Mouse (Mus musculus) midbrain, embryonic 15.5 days (tissue): ENCODE results near the gene Sem1. TPM values are rescaled to one million over a fixed set of nuclear protein-coding genes. Genes with fewer than 3 reads are reported as not detected.
"Not testable (repeated sequence)": the region's sequence is repeated elsewhere in the genome, so short reads cannot be mapped to it uniquely, and the experiment has no call there.

Source experiments
- ATAC-seq: fragments of 200-750 bp; cut with Nextera tagmentation; replicated peaks from 2 replicates; pipeline ENCODE4 v1.8.0; 2017; ENCODE audit warnings: moderate TSS enrichment
- H3K27ac ChIP-seq: fragments of 300-500 bp; sonication (generic); 2 replicates; pipeline ENCODE4 v1.5.1; 2015; ENCODE audit warnings: mild to moderate bottlenecking, inconsistent platforms
- H3K27me3 ChIP-seq: fragments of 300-500 bp; sonication (generic); replicated peaks from 2 replicates; pipeline ENCODE4 v1.6.1; 2015; ENCODE audit warnings: inconsistent platforms
- H3K36me3 ChIP-seq: fragments of 300-500 bp; sonication (generic); replicated peaks from 2 replicates; pipeline ENCODE4 v1.6.1; 2015; ENCODE audit warnings: inconsistent platforms
- H3K4me1 ChIP-seq: fragments of 300-500 bp; sonication (generic); 2 replicates; pipeline ENCODE4 v1.6.1; 2015; ENCODE audit warnings: inconsistent platforms
- H3K4me2 ChIP-seq: fragments of 300-500 bp; sonication (generic); 2 replicates; pipeline ENCODE4 v1.6.1; 2015; ENCODE audit warnings: inconsistent platforms, mild to moderate bottlenecking, moderate library complexity
- H3K4me3 ChIP-seq: fragments of 300-500 bp; sonication (generic); 2 replicates; pipeline ENCODE4 v1.5.1; 2015; ENCODE audit warnings: mild to moderate bottlenecking, inconsistent platforms
- H3K9ac ChIP-seq: fragments of 300-500 bp; sonication (generic); 2 replicates; pipeline ENCODE4 v1.6.1; 2015; ENCODE audit warnings: mild to moderate bottlenecking, inconsistent platforms
- H3K9me3 ChIP-seq: fragments of 300-500 bp; sonication (generic); 2 replicates; pipeline ENCODE4 v1.6.1; 2016; ENCODE audit warnings: inconsistent platforms
- WGBS: fragments of 180-500 bp; shearing (Covaris S2); methylation state at CpG from one replicate; pipeline ENCODE4 v1.1.7; 2015; ENCODE audit warnings: mixed read lengths; 5-methylcytosine and 5-hydroxymethylcytosine counted together
- polyA plus RNA-seq: library from polyadenylated mRNA; unstranded; fragments of >200 nt; fragmentation: Nextera tagmentation; extraction: Ambion mirVana; gene quantifications from 2 replicates; pipeline ENCODE4 v1.2.1, GENCODE M21; 2015

Gene Sem1
- polyA plus RNA-seq, 1 experiment from 2014 or later, result 131 TPM

GRCm38 (mm10) chr6:6557647-6558046 lies 20.8 kb downstream of the Sem1 start:
- H3K36me3 ChIP-seq, result 0 out of 2 replicates have a peak, but pooled peaks cover 3% of the 10 kb centered on the region
- no peaks in the 10 kb centered on the region for H3K4me1 ChIP-seq
- no peak for ATAC-seq
- H3K27me3 ChIP-seq, result no peaks in the 10 kb centered on the region
- H3K9ac ChIP-seq, result no peak overlapping the region
- H3K4me3 ChIP-seq, result no peak overlapping the region
- H3K9me3 ChIP-seq, result no peaks in the 10 kb centered on the region
- no peak overlapping the region for H3K4me2 ChIP-seq
- WGBS, result 92% methylated on average over 1 of the region's 1 CpGs
- H3K27ac ChIP-seq, result no peak overlapping the region

- H3K9me3 ChIP-seq, result no peaks in the 10 kb centered on the region
- 0 out of 2 replicates have a peak, but pooled peaks cover 3% of the 10 kb centered on the region for H3K36me3 ChIP-seq
- no peak overlapping the region for H3K9ac ChIP-seq
- no peaks in the 10 kb centered on the region for H3K4me1 ChIP-seq
- 92% methylated on average over 6 of the region's 6 CpGs for WGBS
- ATAC-seq, result no peak
- H3K4me3 ChIP-seq, result no peak overlapping the region
- no peak overlapping the region for H3K27ac ChIP-seq
- no peaks in the 10 kb centered on the region for H3K27me3 ChIP-seq
- H3K4me2 ChIP-seq, result no peak overlapping the region
Observed at GRCm38 (mm10) chr6:6552006-6552405, 26.5 kb downstream of the Sem1 start.

GRCm38 (mm10) chr6:6547997-6548396 lies 30.5 kb downstream of the Sem1 start:
- Histone ChIP-seq H3K27ac (no peak overlapping the region), H3K4me1 (no peaks in the 10 kb centered on the region), H3K4me3 (no peak overlapping the region), H3K4me2 (no peak overlapping the region), H3K9ac (no peak overlapping the region), H3K36me3 (no peaks in the 10 kb centered on the region), H3K27me3 (no peaks in the 10 kb centered on the region), H3K9me3 (no peaks in the 10 kb centered on the region)
- ATAC-seq, result no peak
- 72% methylated on average over 5 of the region's 5 CpGs for WGBS

GRCm38 (mm10) chr6:6544255-6544645 lies 34.2 kb downstream of the Sem1 start:
- no peak overlapping the region for H3K4me2 ChIP-seq
- no peaks in the 10 kb centered on the region for H3K9me3 ChIP-seq
- no peaks in the 10 kb centered on the region for H3K4me1 ChIP-seq
- ATAC-seq, result no peak
- no peaks in the 10 kb centered on the region for H3K27me3 ChIP-seq
- H3K4me3 ChIP-seq, result no peak overlapping the region
- no peak overlapping the region for H3K27ac ChIP-seq
- H3K36me3 ChIP-seq, result no peaks in the 10 kb centered on the region
- 80% methylated on average over 4 of the region's 4 CpGs for WGBS
- H3K9ac ChIP-seq, result no peak overlapping the region

- Histone ChIP-seq H3K4me3 (no peak overlapping the region), H3K4me1 (no peaks in the 10 kb centered on the region), H3K9ac (no peak overlapping the region), H3K9me3 (no peaks in the 10 kb centered on the region), H3K36me3 (no peaks in the 10 kb centered on the region), H3K4me2 (no peak overlapping the region), H3K27me3 (no peaks in the 10 kb centered on the region), H3K27ac (no peak overlapping the region)
- no peak for ATAC-seq
- WGBS, result 91% methylated on average over 9 of the region's 9 CpGs
Observed at GRCm38 (mm10) chr6:6543606-6544254, 34.7 kb downstream of the Sem1 start.

- no peaks in the 10 kb centered on the region for H3K9me3 ChIP-seq
- H3K27ac ChIP-seq, result no peak overlapping the region
- no peaks in the 10 kb centered on the region for H3K36me3 ChIP-seq
- ATAC-seq, result no peak
- no peaks in the 10 kb centered on the region for H3K27me3 ChIP-seq
- H3K9ac ChIP-seq, result no peak overlapping the region
- no peak overlapping the region for H3K4me3 ChIP-seq
- H3K4me1 ChIP-seq, result no peaks in the 10 kb centered on the region
- no peak overlapping the region for H3K4me2 ChIP-seq
Observed at GRCm38 (mm10) chr6:6542133-6542532, 36.3 kb downstream of the Sem1 start.

GRCm38 (mm10) chr6:6536781-6537466 lies 41.5 kb downstream of the Sem1 start:
- Histone ChIP-seq H3K27me3 (no peaks in the 10 kb centered on the region), H3K4me3 (no peak overlapping the region), H3K9me3 (no peaks in the 10 kb centered on the region), H3K4me2 (no peak overlapping the region), H3K4me1 (no peaks in the 10 kb centered on the region), H3K9ac (no peak overlapping the region), H3K36me3 (no peaks in the 10 kb centered on the region), H3K27ac (no peak overlapping the region)
- WGBS, result 26% methylated on average over 5 of the region's 5 CpGs
- ATAC-seq, result no peak

- not testable (repeated sequence) for ATAC-seq, H3K9me3 ChIP-seq, H3K4me2 ChIP-seq, H3K9ac ChIP-seq, H3K4me3 ChIP-seq, H3K27ac ChIP-seq, H3K4me1 ChIP-seq, H3K27me3 ChIP-seq, H3K36me3 ChIP-seq
- 70% methylated on average over 5 of the region's 5 CpGs for WGBS
Observed at GRCm38 (mm10) chr6:6536359-6536758, 42.1 kb downstream of the Sem1 start.
